Mouse (Mus musculus): ENCODE results near the gene Peg12. TPM values are rescaled to one million over a fixed set of nuclear protein-coding genes. Genes with fewer than 3 reads are reported as not detected.

Gene Peg12
- 20.8 and 23.9 TPM in 2 replicates for polyA plus RNA-seq (2015; fragmentation: Nextera tagmentation; extraction: Ambion mirVana)

DNA sequence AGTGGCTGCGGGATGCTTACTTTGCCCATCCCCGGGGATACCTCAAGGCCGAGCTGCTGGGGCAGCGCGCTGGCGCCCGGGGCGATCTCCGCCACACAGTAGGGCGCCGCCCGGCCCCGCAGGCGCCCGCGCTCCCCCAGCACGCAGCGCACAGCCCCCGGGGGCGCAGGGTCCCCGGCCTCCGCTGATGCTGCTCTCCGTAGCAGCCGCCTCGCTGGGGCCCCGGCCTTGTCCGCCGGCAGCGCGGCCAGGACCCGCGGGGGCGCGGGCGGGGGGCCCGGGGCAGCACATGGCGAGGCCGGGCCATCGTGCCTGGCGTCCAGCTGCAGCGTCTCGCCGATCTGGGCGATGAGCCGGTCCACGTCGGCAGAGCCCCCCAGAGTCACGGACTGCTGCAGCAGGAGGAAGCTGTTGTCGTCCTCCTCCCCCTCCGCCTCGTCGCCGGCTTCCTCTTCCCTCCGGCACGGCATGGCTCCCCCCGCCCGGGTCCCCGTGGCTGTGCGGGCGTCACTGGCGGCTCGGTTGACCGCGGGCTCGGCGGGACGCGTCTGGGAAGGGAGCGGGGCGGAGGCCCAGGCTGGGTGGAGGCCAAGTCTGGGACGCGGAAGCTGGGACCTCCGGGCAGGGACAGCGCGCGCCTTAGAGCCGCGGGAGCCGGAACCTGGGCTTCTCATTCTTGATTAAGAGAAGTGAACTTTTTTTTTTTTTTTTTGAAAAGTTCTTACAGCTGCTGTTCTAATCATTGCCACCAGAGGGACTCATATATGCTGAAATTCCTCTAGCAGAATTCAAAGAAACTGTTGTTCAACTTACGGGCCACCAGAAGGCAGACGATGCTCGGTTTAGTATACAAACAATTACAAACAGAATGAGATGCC is at the start of gene Peg12:
Gene Peg12 (minus strand): TSS at position 633 of the 878 bp plus-strand sequence.
- Histone ChIP-seq H3K4me1 (peaks cover 5% of the 10 kb centered on the region; the same call in 1 of the 2 replicates), H3K9me3 (no peaks in the 10 kb centered on the region), H3K4me2 (replicated peaks) (peak within 1 kb of the TSS; percentile 65), H3K9ac (replicated peaks) (peak within 1 kb of the TSS; percentile 56), H3K27ac (replicated peaks) (peak within 1 kb of the TSS; percentile 83), H3K27me3 (no peaks in the 10 kb centered on the region), H3K36me3 (no peaks in the 10 kb centered on the region), H3K4me3 (peak within 1 kb of the TSS; percentile 53)
- WGBS = 26% methylated on average over 80 of the region's 82 CpGs
- ATAC-seq (replicated peaks) = peak; percentile 81

- Histone ChIP-seq H3K36me3 (no peaks in the 10 kb centered on the region), H3K9me3 (no peaks in the 10 kb centered on the region), H3K4me3 (no peak overlapping the region), H3K27ac (replicated peaks) (no peak overlapping the region), H3K4me2 (replicated peaks) (no peak overlapping the region), H3K4me1 (no peaks in the 10 kb centered on the region), H3K27me3 (no peaks in the 10 kb centered on the region), H3K9ac (replicated peaks) (no peak overlapping the region)
- 33% methylated on average over 2 of the region's 2 CpGs for WGBS
- no peak for ATAC-seq (replicated peaks)
Measured at GRCm38 (mm10) chr7:62486139-62486538, 21.8 kb upstream of the Peg12 start.

DNA sequence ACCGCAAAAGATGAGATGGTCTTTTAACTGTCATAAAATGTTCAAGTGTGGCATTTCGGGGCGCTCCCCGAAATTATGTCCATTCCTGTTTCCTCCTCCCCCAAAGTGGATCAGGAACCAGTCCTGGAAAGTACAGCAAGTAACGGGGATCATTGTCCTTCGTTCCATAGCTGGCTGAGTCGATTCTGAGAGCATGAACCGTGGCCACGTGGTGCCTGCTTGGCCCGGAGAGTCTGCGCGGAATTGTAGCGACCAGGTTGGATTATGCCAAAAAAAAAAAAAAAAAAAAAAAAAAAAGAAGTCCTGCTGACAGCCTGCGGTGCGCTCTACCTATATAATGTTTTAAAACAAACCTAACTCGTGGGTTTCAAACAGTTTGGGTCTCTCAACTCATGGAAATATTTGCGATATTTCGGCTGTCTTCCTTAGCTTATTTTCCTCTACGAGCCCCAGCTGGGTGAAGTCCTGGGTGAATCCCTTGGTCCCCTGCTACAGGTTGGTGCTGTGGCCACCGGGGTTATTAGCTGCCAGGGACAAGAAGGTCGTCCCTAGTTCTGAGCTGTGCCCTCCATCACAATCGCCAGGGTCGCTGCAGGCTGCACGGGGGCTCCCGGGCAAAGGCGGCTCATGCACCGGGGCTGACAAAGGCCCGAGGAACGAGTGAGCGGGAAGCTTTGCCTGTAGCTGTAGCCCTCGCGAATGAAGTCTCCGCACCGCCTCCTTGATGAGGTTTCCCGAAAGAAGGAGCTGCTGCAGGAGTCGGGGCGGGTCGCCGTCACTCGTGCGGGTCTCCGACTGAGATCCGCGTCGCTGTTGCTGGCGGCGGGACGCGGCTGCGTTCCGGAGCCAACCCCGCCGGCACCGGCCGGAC is 1.1 kb downstream of the Peg12 start:
- peak overlapping the region; percentile 53 for H3K4me3 ChIP-seq
- H3K4me2 ChIP-seq (replicated peaks) = peak overlapping the region; percentile 65
- peak; percentile 36 for ATAC-seq (replicated peaks)
- H3K4me1 ChIP-seq = peaks cover 5% of the 10 kb centered on the region; the same call in 1 of the 2 replicates
- H3K27me3 ChIP-seq = no peaks in the 10 kb centered on the region
- no peaks in the 10 kb centered on the region for H3K36me3 ChIP-seq
- H3K9me3 ChIP-seq = no peaks in the 10 kb centered on the region
- 28% methylated on average over 55 of the region's 55 CpGs for WGBS
- H3K27ac ChIP-seq (replicated peaks) = peak overlapping the region; percentile 83
- H3K9ac ChIP-seq (replicated peaks) = peak overlapping the region; percentile 56

DNA sequence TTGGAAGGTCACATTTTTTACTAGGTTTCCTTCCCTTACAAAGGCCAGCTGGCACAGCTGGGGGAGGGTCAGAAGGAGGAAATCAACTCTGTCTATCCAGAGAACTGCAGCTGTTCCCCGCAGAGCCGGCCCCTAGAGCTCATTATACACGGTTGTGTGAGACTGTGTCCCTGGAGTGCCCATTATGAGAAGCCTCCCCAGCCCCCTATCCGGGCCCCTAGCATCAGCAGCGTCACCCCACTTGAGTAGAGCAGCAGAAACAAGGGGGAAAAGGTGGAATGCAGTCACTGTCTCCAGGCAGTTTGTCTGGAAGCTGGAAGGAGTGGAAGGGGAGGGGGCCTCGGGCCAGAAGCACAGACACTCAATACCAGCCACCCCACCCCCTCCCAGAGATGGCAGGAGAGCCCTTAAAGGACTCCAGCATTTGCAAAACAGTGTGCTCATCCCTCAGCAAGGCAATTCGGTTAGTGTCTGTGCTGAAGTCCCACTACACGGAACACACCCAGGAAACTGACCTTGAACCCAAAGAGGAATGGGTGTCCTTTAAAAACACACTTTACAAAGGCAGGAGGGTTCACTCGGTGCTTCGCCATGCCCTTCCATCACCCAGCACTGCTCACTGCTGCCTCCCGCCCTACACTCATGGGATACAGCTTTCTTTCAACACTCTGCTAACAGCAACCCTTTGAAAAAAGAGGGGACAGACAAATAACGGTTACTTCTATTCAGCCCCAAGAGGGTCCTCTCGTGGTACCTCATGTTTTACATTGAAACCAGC is 1.9 kb downstream of the Peg12 start:
- Histone ChIP-seq H3K9ac (replicated peaks) (no peak overlapping the region; the same call in 1 of the 2 replicates), H3K36me3 (no peaks in the 10 kb centered on the region), H3K27ac (replicated peaks) (peak overlapping the region; percentile 54), H3K4me1 (peaks cover 5% of the 10 kb centered on the region; the same call in 1 of the 2 replicates), H3K9me3 (no peaks in the 10 kb centered on the region), H3K4me3 (peak overlapping the region; percentile 53), H3K27me3 (no peaks in the 10 kb centered on the region), H3K4me2 (replicated peaks) (peak overlapping the region; percentile 65)
- ATAC-seq (replicated peaks) = peak; percentile 71
- WGBS = 27% methylated on average over 13 of the region's 13 CpGs

DNA sequence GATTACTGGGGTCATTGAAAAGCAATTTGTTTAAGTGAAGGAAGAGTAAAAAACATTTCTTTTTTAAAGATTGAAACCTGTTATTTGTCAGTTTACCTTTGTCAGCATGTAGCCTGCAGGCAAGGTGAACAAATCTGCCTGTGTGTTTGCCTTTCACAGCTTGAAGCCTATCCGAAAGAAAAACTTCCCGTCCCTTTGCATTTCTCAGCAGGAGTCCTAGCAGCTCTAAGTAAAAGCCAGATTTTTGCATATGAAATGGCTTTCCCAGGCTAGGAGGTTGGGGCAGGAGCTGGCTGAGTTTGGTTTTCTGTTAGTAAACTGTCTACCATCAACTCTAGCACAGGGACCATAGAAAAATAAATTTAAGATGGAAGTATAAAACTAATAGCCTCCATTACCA is 12.0 kb downstream of the Peg12 start:
- H3K4me2 ChIP-seq (replicated peaks) = no peak overlapping the region
- no peak overlapping the region for H3K4me3 ChIP-seq
- no peak overlapping the region for H3K9ac ChIP-seq (replicated peaks)
- no peak for ATAC-seq (replicated peaks)
- H3K27me3 ChIP-seq = no peaks in the 10 kb centered on the region
- 21% methylated on average over 2 of the region's 2 CpGs for WGBS
- H3K9me3 ChIP-seq = no peaks in the 10 kb centered on the region
- no peaks in the 10 kb centered on the region for H3K36me3 ChIP-seq
- H3K27ac ChIP-seq (replicated peaks) = no peak overlapping the region
- no peaks in the 10 kb centered on the region for H3K4me1 ChIP-seq

GRCm38 (mm10) chr7:62445431-62446165 is 18.7 kb downstream of the Peg12 start:
- Histone ChIP-seq H3K9ac (replicated peaks) (no peak overlapping the region), H3K4me1 (no peaks in the 10 kb centered on the region), H3K27ac (replicated peaks) (no peak overlapping the region), H3K36me3 (no peaks in the 10 kb centered on the region), H3K4me2 (replicated peaks) (no peak overlapping the region), H3K27me3 (no peaks in the 10 kb centered on the region), H3K4me3 (no peak overlapping the region), H3K9me3 (no peaks in the 10 kb centered on the region)
- no peak for ATAC-seq (replicated peaks)

- Histone ChIP-seq H3K27ac (replicated peaks) (no peak overlapping the region), H3K4me1 (no peaks in the 10 kb centered on the region), H3K36me3 (no peaks in the 10 kb centered on the region), H3K9me3 (no peaks in the 10 kb centered on the region; the same call in 1 of the 2 replicates), H3K4me3 (no peak overlapping the region), H3K27me3 (no peaks in the 10 kb centered on the region), H3K9ac (replicated peaks) (no peak overlapping the region), H3K4me2 (replicated peaks) (no peak overlapping the region)
- 46% methylated on average over 2 of the region's 2 CpGs for WGBS
- no peak for ATAC-seq (replicated peaks)
Measured at GRCm38 (mm10) chr7:62436394-62436793, 27.9 kb downstream of the Peg12 start.

- H3K9me3 ChIP-seq = no peaks in the 10 kb centered on the region
- H3K27ac ChIP-seq (replicated peaks) = no peak overlapping the region
- no peaks in the 10 kb centered on the region for H3K27me3 ChIP-seq
- no peak overlapping the region for H3K4me3 ChIP-seq
- no peak for ATAC-seq (replicated peaks)
- H3K4me1 ChIP-seq = no peaks in the 10 kb centered on the region
- H3K9ac ChIP-seq (replicated peaks) = no peak overlapping the region
- WGBS = 34% methylated on average over 3 of the region's 3 CpGs
- H3K36me3 ChIP-seq = no peaks in the 10 kb centered on the region
- H3K4me2 ChIP-seq (replicated peaks) = no peak overlapping the region
Measured at GRCm38 (mm10) chr7:62433243-62433642, 31.1 kb downstream of the Peg12 start.

GRCm38 (mm10) chr7:62428337-62428736 is 36.0 kb downstream of the Peg12 start:
- Histone ChIP-seq H3K9me3 (no peaks in the 10 kb centered on the region), H3K4me3 (no peak overlapping the region), H3K27me3 (no peaks in the 10 kb centered on the region), H3K36me3 (no peaks in the 10 kb centered on the region), H3K4me1 (no peaks in the 10 kb centered on the region), H3K9ac (replicated peaks) (no peak overlapping the region), H3K4me2 (replicated peaks) (no peak overlapping the region), H3K27ac (replicated peaks) (no peak overlapping the region)
- WGBS = 22% methylated on average over 8 of the region's 8 CpGs
- ATAC-seq (replicated peaks) = no peak

- Histone ChIP-seq H3K4me1 (peaks cover 7% of the 10 kb centered on the region; the same call in 1 of the 2 replicates), H3K27ac (replicated peaks) (0 out of 2 replicates have a peak overlapping the region, but pooled peaks have one; percentile 33), H3K27me3 (no peaks in the 10 kb centered on the region), H3K9me3 (no peaks in the 10 kb centered on the region), H3K9ac (replicated peaks) (no peak overlapping the region), H3K4me2 (replicated peaks) (peak overlapping the region; percentile 19; the same call in 1 of the 2 replicates), H3K4me3 (no peak overlapping the region), H3K36me3 (no peaks in the 10 kb centered on the region)
- no peak for ATAC-seq (replicated peaks)
- WGBS = 24% methylated on average over 4 of the region's 4 CpGs
Measured at GRCm38 (mm10) chr7:62423210-62423609, 41.1 kb downstream of the Peg12 start.

DNA sequence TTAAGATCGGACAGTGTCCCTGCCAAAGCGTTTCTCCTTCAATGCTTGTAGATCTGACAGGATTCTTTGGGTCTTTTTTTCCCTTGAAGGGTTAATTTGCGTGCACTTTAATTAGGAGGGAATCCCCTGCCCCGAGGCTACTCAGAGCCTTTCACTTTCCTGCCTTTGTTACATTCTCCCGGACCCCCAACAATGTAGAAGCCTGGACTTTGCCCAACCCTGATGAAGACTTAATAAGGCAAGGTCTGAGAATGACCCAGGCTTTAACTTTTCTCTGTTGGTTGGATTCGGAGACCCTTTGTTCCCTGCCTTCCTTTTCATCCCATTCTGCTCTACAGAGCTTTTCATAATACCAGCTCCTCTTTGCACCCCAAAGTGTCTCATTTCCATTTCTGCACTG is 43.7 kb downstream of the Peg12 start:
- peak; percentile 24; the same call in 1 of the 2 replicates for ATAC-seq (replicated peaks)
- Histone ChIP-seq H3K4me2 (replicated peaks) (peak overlapping the region; percentile 33), H3K27ac (replicated peaks) (peak overlapping the region; percentile 95), H3K4me3 (peak overlapping the region; percentile 72), H3K4me1 (peaks cover 19% of the 10 kb centered on the region), H3K9me3 (no peaks in the 10 kb centered on the region), H3K36me3 (no peaks in the 10 kb centered on the region), H3K27me3 (no peaks in the 10 kb centered on the region), H3K9ac (replicated peaks) (peak overlapping the region; percentile 41)
- 31% methylated on average over 6 of the region's 6 CpGs for WGBS

Measured in forebrain, embryonic 15.5 days (tissue).